Mouse (Mus musculus): ENCODE results near the gene Mmp14.

Mmp14 gene

GRCm38 (mm10) chr14:54477172-54477909 lies 45.9 kb downstream of the Mmp14 start:
- DNase-seq, result no peak

GRCm38 (mm10) chr14:54479451-54479920 lies 48.1 kb downstream of the Mmp14 start:
- no peak for DNase-seq

GRCm38 (mm10) chr14:54480673-54481072 lies 49.3 kb downstream of the Mmp14 start:
- no peak for DNase-seq

GRCm38 (mm10) chr14:54481402-54481801 lies 50.0 kb downstream of the Mmp14 start:
- no peak for DNase-seq

- DNase-seq, result peak; percentile 47
Measured at GRCm38 (mm10) chr14:54482498-54482897, 51.1 kb downstream of the Mmp14 start.

GRCm38 (mm10) chr14:54485899-54486298 lies 54.5 kb downstream of the Mmp14 start:
- no peak for DNase-seq

- no peak for DNase-seq
Measured at GRCm38 (mm10) chr14:54487732-54488131, 56.3 kb downstream of the Mmp14 start.

- no peak for DNase-seq
Measured at GRCm38 (mm10) chr14:54488350-54488749, 56.9 kb downstream of the Mmp14 start.

- no peak for DNase-seq
Measured at GRCm38 (mm10) chr14:54492345-54493131, 61.1 kb downstream of the Mmp14 start.

- DNase-seq, result no peak
Measured at GRCm38 (mm10) chr14:54493236-54493635, 61.8 kb downstream of the Mmp14 start.

GRCm38 (mm10) chr14:54494234-54494633 lies 62.8 kb downstream of the Mmp14 start:
- DNase-seq, result peak; percentile 46
